Mouse (Mus musculus): ENCODE measurements at regions not wholly inside any gene's neighbourhood (a gene's known extent, or its start where the extent isn't known, plus 50 kb on each side); places are given as distances from the start of the nearest gene placed in this dataset.

DNA sequence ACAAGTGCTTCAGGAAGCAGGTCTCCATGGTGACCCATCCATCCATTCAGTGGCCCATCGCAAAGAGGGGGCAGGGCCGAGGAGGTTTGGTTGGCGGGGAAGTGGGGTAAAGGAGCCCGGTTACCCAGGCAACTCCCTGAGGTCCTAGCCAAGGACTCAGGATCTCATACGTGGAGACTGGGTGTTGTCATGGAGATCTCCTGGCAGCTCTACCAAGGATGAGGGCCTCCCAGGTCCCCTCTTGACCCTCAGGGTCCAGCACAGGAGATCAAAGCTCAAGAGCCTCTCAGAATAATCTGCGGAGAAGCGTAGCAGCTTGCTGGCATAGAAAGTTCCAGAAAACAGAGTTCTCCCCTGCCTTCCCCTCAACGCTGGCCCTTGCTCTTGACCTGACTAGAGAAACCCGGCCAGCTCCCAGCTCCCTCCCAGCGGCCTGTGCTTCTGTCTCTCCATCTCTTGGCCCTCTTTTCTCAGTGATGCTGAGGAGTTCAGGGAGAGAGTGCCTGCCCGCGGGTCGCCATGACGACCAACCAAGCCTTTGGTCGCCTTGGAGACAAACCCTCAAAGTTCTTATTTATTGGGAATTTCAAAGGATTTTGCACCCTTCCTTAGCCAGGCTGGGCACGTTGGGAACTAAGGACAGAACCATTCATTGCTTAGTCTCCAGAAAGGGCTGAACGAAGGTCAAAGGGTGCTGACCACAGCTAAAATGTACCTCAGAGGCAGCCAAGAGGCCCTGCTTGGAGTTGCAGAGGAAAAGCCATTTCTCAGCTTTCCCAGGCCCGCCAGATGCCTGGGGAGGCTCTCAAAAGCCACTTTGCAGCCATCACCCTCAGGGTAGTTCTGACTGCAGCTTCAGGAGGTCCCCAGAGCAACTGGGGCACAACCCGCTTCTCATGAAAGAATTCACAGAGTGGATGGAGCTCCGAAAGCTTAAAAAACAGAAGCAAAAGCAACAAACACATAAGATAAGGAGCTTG, 60.0 kb downstream of the Ubiad1 start:
- DNase-seq (ENCODE audit: extremely low spot score in 1 of 2, low spot score in 1 of 2) = peak; percentile 76 to 85

DNA sequence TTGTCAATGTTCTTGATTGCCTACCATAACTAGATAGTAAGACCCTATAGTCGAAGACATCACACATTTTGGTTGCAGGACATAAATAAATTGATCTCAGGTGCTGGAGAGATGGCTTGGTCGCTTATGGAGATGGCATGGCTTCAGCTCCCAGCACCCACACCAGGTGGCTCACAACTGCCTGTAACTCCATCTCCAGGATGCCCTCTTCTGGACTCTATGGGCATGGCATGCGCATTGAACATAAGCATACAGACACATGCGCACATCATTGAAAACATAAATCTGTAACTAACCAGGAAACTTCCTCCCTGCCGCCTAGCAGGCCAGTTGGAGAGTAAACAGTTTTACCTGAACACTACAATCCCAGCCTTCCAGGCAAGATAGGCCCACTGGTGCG, 64.0 kb downstream of the Ubiad1 start:
- no peak for DNase-seq (ENCODE audit: extremely low spot score in 1 of 2, low spot score in 1 of 2)

DNA sequence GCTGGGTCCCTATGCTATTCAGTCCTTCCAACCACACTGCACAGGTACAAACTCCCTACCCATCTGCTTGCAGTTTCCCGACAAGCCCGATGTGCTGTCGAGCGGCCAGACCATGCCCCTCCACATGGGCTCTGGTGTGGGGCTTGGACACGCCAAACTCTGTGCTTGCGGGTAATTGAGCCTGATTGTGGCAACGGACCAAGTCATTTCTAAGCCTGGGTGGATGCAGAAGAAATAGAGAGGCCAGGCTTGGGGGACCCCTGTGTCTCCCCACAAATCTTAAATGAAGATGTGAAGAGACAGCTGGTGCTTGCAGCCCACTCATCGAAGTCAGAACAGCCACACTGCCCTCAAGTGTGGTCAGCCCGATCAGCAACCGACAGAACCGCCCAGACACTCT, 66.1 kb downstream of the Ubiad1 start:
- no peak for DNase-seq (ENCODE audit: extremely low spot score in 1 of 2, low spot score in 1 of 2)

GRCm38 (mm10) chr4:148377368-148377767, 67.2 kb downstream of the Ubiad1 start:
- no peak for DNase-seq (ENCODE audit: extremely low spot score in 1 of 2, low spot score in 1 of 2)

DNA sequence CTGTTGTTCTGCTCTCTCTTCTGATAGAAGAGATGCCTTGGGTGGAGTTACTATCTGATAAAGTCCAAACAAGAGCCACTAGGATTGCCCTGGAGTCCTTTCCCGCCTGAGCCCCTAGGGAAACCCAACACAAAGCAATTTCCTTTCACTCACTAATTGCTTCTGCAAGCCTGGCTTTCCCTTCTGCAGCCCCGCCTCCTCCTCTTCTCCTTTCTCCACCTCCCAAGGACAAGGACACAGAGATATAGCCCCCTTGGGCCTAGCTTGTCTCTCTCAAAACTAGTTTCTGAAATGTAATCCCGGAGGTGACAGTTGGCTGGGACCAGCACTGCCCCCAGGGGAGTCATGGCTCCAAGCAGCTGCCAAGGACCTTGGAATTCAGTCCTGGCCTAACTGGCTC, 68.1 kb downstream of the Ubiad1 start:
- no peak for DNase-seq (ENCODE audit: extremely low spot score in 1 of 2, low spot score in 1 of 2)

DNA sequence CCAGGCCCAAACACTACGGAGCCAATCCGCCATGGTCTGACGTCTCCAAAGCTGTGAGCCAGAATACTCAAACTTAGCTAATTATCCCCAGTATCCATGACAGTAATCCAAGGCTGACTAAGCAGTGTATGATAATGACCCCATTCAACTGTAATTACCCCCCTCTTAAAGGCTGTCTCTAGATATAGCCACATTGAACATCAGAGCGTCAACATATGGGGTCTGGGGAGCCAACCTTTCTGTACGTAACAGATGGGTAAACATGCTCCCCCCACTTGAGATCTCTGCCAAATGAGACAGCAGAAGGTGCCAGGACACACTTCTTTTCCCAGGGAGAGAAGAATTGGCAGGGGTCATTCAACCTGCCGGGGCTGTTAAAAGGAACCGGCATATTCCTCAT, 73.1 kb downstream of the Ubiad1 start:
- DNase-seq (ENCODE audit: extremely low spot score in 1 of 2, low spot score in 1 of 2) = no peak

DNA sequence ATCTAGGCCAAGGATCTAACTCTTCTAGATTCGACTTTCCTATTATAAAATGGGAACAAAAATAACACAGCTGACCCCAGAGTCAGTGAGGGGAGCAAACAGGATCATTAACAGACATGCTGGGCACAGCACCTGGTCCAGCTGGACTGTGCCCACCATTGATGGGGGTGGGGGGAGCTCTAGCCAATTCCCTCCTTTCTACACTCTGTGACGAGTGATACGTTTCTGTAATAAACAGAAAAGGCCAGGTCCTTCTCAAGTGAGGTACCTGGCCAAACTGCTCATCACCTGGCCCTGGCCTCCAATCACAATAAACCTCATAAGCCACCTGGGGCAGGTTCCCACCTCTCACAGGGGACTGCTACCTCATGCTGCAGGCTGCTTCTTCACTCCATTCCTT, 76.9 kb downstream of the Ubiad1 start:
- DNase-seq (ENCODE audit: extremely low spot score in 1 of 2, low spot score in 1 of 2) = no peak

DNA sequence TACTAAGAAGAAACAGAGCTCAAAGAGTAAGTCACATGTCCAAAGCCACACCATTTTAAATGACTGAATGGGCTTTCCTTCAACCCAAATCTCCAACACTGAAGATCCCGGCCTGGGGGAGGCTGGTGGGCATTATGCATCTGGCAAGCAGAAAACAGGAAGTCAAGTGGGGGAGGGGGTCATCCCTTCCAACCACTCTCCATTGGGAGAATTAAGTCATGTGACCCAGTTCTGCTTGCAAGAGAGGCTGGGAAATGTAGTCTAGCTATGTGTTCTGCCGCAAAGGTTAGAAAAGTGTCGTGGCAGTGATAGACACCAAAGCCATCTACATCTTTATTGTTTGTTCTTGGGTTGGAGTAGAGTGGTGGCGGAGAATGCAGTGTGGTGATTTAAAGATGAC, 78.0 kb upstream of the Disp3 start:
- DNase-seq (ENCODE audit: extremely low spot score in 1 of 2, low spot score in 1 of 2) = no peak

DNA sequence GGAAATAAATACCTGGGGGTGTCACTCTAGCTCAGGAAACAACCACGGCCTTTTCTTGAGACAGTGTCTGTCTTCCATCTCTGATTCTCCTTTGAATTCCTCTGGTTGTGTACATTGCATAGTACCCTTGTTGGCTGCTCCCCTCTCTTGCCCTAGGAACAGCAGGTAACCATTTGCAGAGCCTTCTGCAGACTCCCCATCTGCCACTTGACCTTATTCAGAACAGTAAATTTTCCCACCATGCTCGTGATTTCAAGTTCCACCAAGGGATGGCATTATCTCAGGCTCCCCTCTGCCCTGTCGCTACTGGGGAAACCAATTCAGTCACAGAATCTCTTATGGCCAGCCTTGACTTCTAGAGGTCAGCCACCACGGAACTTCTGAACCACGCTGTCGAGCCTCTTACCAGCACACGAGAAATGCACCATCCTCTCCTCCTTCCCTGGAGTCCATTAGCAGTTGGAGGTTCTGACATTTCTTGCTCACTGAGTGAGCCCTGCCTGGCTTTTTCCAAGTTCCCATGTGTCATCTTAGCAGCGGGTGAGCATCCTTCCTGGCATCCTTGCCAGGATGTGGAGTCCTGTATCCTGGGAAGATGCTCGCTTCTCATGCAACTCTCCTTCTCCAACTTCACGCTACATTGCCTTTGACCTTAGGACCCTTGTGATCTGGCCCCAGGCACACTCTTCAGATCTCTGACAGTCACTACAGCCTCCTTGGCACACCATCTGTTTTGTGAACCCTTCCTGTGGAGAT, 75.8 kb upstream of the Disp3 start:
- DNase-seq (ENCODE audit: extremely low spot score in 1 of 2, low spot score in 1 of 2) = no peak

DNA sequence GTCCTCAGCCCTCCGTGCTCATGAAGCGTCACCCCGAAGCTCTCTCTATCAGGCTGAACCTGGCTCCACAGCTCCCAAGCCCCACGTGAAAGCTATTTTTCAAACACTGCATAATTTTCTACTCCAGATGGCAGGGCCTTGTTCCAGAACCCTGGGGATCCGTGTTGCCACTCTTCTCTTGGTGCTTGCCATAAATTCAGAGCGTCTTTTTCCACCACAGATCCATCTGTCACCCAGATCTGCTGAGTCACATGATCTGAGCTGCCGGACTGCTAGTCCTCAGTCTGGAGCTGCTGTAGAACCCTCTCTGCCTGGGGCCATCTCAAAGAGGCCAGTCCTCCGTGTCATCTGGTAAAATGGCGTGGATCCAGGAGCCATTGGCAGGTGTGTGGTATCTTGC, 73.2 kb upstream of the Disp3 start:
- peak; percentile 73 to 85 for DNase-seq (ENCODE audit: extremely low spot score in 1 of 2, low spot score in 1 of 2)

DNA sequence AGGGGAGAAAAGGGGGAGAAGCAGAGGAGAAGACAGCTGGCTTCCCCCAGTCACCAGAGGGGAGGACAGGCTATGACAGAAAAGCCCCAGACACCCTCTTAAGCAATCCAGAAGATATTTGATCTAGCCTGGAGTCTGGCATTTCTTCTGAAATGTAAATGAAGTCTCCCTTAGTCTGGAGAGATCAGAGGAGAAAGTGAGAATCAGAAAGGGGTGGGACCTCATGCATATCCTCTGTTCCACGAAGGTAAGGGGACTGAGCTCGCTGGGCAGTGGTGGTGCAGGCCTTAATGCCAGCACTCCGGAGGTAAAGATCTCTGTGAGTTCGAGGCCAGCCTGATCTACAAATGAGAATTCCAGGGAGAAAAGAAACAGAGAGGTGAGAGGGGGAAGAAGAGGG, 70.6 kb upstream of the Disp3 start:
- DNase-seq (ENCODE audit: extremely low spot score in 1 of 2, low spot score in 1 of 2) = no peak

- DNase-seq (ENCODE audit: extremely low spot score in 1 of 2, low spot score in 1 of 2) = peak in 1 of 2 experiments; percentile 12
Observed at GRCm38 (mm10) chr4:148357221-148357621, 69.5 kb upstream of the Disp3 start.

DNA sequence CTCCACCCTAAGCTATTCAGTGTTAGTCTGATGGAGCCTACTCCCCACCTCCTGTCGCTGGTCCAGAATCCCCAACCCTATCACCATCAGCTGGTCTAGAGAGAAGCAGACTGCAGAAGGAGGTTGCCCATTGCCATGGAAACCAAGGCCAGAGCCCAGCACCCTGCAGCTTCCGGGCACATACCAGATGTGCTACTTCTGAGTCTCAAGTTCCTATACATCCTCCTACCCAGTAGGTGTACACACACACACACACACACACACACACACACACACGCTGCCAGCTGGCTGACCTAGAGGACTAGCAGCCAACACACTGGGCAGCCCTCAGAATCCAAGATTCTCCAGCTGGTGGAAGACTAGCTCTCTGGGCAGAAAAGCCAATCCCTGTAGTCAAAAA, 68.9 kb upstream of the Disp3 start:
- peak; percentile 18 to 32 for DNase-seq (ENCODE audit: extremely low spot score in 1 of 2, low spot score in 1 of 2)

DNA sequence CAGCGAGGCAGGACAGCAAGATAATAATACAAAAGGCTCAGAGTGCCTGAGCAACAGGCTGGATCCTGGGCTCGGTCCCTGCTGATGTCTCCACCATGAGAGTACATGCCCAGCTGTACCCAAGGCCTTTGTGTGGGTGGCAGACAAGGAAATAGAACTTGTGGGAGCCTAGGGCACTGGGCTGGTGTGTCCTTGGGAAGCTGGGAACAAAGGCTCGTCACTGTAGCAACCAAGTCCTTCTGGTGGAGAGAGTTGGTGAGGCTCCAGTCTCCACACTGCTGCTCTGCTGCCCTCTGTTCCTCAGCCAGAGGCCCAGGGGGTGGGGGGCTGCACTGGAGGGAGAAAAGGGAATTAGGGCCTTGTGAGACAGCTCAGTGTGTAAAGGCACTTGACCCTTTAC, 66.2 kb upstream of the Disp3 start:
- DNase-seq (ENCODE audit: extremely low spot score in 1 of 2, low spot score in 1 of 2) = no peak

DNA sequence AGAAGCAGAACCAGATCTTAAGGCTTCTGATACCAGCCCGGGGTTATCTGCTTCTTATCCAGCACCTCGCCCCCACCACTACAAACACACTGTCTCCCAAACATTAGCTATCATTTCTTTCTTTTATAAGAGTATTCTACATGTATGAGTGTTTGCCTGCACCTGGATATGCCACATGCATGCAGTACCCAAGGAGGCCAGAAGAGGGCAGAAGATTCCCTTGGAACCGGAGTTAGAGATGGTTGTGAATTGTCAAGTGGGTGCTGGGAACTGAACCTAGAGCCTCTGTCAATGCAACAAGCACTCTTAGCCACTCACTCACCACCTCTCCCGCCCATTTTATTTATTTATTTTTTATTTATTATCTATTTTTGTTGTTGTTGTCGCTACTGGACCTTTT, 64.9 kb upstream of the Disp3 start:
- no peak for DNase-seq (ENCODE audit: extremely low spot score in 1 of 2, low spot score in 1 of 2)

DNA sequence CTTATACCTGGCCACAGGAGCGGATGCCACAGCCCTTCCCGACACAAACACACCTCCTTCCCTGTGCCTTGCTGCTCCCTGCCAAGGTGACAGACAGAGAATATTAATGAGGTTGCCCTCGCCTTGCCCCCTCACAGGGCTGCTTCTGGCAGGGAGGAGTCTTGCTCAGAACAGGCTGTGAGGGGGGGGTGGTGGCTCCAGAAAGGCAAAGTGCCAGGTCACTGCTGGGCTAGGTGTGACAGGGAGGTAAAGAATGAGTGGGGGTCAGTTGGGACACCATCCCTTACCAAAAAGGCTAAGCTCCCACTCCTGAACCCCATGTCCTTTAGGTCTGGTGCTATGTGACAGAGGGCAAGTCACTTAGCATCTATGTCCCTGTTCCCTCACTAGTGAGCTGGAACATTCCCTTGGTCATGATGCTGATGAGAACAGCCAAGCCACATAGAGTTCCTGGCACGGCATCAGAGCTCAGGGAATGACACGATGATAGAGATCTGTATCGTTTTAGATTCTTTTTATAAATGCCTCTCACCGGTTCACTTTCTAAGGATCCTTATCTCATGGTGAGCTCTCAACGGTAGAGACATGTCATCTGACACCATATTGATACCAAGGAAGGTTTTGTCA, 53.9 kb upstream of the Disp3 start:
- no peak for DNase-seq (ENCODE audit: extremely low spot score in 1 of 2, low spot score in 1 of 2)

GRCm38 (mm10) chr4:148340342-148340741, 52.6 kb upstream of the Disp3 start:
- DNase-seq (ENCODE audit: extremely low spot score in 1 of 2, low spot score in 1 of 2) = no peak

GRCm38 (mm10) chr4:148337890-148338880, 50.4 kb upstream of the Disp3 start:
- peak in 1 of 2 experiments; percentile 60 for DNase-seq (ENCODE audit: extremely low spot score in 1 of 2, low spot score in 1 of 2)

Data from frontal cortex, adult 2 months (tissue).